8 mouse cellular contexts compared by ENCODE assay signal in genomic region chr2:32535501-32535991, GRCm38 (mm10). TPM values are rescaled to one million over a fixed set of nuclear protein-coding genes. Genes with fewer than 3 reads are reported as not detected.
DNase-seq lines count a peak whose midpoint lies in the region; ATAC-seq and TF ChIP-seq lines count a peak whose summit lies in the region.

No protein-coding gene starts in this region.

- peak overlapping the region; percentile 98 for H3K4me3 ChIP-seq in layer of hippocampus, adult 2 months
- peak overlapping the region; percentile 71 for H3K4me3 ChIP-seq in cerebellum, adult 2 months (replicated peaks; ENCODE audit: insufficient read depth, low read depth, low read length)
- H3K4me3 ChIP-seq in hindbrain, embryonic 14.5 days (replicated peaks; ENCODE audit: low read length), result peak overlapping the region; percentile 94

- intact Hi-C loops in left cerebral cortex, postnatal 14 days (cut with DNase I), result no loop called here

- TF ChIP-seq CTCF in layer of hippocampus, adult 2 months (conservative IDR thresholded peaks at IDR 0.05), result no peak
- TF ChIP-seq CTCF in cerebellum, adult 2 months (IDR thresholded peaks at IDR 0.05; ENCODE audit: borderline replicate concordance, insufficient read depth, low read depth, low read length), result no peak

- DNase-seq in layer of hippocampus, adult 2 months (ENCODE audit: low spot score in 2 of 2), result no peak
- DNase-seq in layer of hippocampus, adult 18-20 months (ENCODE audit: low spot score in 2 of 2), result no peak
- DNase-seq in cerebellum, adult 2 months, result no peak
- DNase-seq in forelimb bud, embryonic 11.5 days (ENCODE audit: low read depth, low spot score), result peak; percentile 28
- DNase-seq in hindbrain, embryonic 14.5 days (ENCODE audit: low spot score), result peak; percentile 35
- DNase-seq in left cerebral cortex, postnatal 14 days (ENCODE audit: low spot score in 2 of 2), result peak; percentile 34 to 37
- peak; percentile 76 to 79 for DNase-seq in spleen, postnatal 36 days (ENCODE audit: low spot score in 2 of 2)

- no peak for TF ChIP-seq POLR2A in cerebellum, adult 2 months (IDR thresholded peaks at IDR 0.05; ENCODE audit: borderline replicate concordance, insufficient read depth, low read length)

- H3K36me3 ChIP-seq in hindbrain, embryonic 14.5 days (replicated peaks; ENCODE audit: control insufficient read depth, insufficient read depth), result no peaks in the 10 kb centered on the region

- H3K9ac ChIP-seq in hindbrain, embryonic 14.5 days, result peak overlapping the region; percentile 98

- H3K27me3 ChIP-seq in cerebellum, adult 2 months (ENCODE audit: control insufficient read depth, insufficient read depth, low read length), result no peaks in the 10 kb centered on the region
- no peaks in the 10 kb centered on the region for H3K27me3 ChIP-seq in hindbrain, embryonic 14.5 days (ENCODE audit: control insufficient read depth, insufficient read depth, low read length)

- no peaks in the 10 kb centered on the region for H3K9me3 ChIP-seq in hindbrain, embryonic 14.5 days (ENCODE audit: control insufficient read depth, low read length)

- ATAC-seq in hindbrain, embryonic 14.5 days (ENCODE audit: low FRiP score), result no peak; the same call in 1 of the 2 replicates
- peak; percentile 13; the same call in 1 of the 2 replicates for ATAC-seq in megakaryocyte, adult 5-6 weeks (ENCODE audit: poor library complexity, severe bottlenecking)

- H3K27ac ChIP-seq in layer of hippocampus, adult 2 months, result peak overlapping the region; percentile 93
- H3K27ac ChIP-seq in cerebellum, adult 2 months (ENCODE audit: insufficient read depth, low read length), result peak overlapping the region; percentile 87
- peak overlapping the region; percentile 93 for H3K27ac ChIP-seq in hindbrain, embryonic 14.5 days

- peaks cover 32% of the 10 kb centered on the region for H3K4me1 ChIP-seq in cerebellum, adult 2 months (ENCODE audit: control insufficient read depth, insufficient read depth, low read length)
- peaks cover 54% of the 10 kb centered on the region for H3K4me1 ChIP-seq in hindbrain, embryonic 14.5 days (replicated peaks; ENCODE audit: control insufficient read depth, insufficient read depth, low read length)

- WGBS in cerebellum, adult 2 months, result under 1% methylated on average over 55 of the region's 56 CpGs
- WGBS in hindbrain, embryonic 14.5 days, result 0% methylated on average over 56 of the region's 56 CpGs

- H3K4me2 ChIP-seq in hindbrain, embryonic 14.5 days (replicated peaks), result peak overlapping the region; percentile 88

RNA-seq across cellular contexts. Expression of gene Fam102a, which starts 0.4 kb away (rescaled TPM):
- total RNA-seq in layer of hippocampus, adult 2 months (2021), result 10 to 100 TPM; 77.1 TPM
- 10 to 100 TPM; 76.0 to 77.2 TPM for total RNA-seq in layer of hippocampus, adult 18-20 months (2021)
- 38.1 and 40.2 TPM in 2 replicates for polyA plus RNA-seq in cerebellum, adult 2 months (2012; rRNA removed)
- 7.8 and 8.3 TPM in 2 replicates for polyA plus RNA-seq in hindbrain, embryonic 14.5 days (2014; fragmentation: Nextera tagmentation; extraction: Ambion mirVana)
- 10 to 100 TPM; 35.2 to 44.4 TPM for total RNA-seq in left cerebral cortex, postnatal 14 days (2021)
- total RNA-seq in megakaryocyte, adult 5-6 weeks (2015), result 6.5 and 6.6 TPM in 2 replicates
- 4.6 and 4.8 TPM in 2 replicates for total RNA-seq in megakaryocyte, adult 5-6 weeks (2017)

RNA-seq across cellular contexts. Expression of gene Dpm2, which starts 35.1 kb away (rescaled TPM):
- 10 to 100 TPM; 77.6 to 84.0 TPM for total RNA-seq in layer of hippocampus, adult 2 months (2021)
- 10 to 100 TPM; 78.9 to 81.8 TPM for total RNA-seq in layer of hippocampus, adult 18-20 months (2021)
- polyA plus RNA-seq in cerebellum, adult 2 months (2012; rRNA removed), result 131 and 137 TPM in 2 replicates
- polyA plus RNA-seq in hindbrain, embryonic 14.5 days (2014; fragmentation: Nextera tagmentation; extraction: Ambion mirVana), result 132 and 141 TPM in 2 replicates
- total RNA-seq in left cerebral cortex, postnatal 14 days (2021), result 10 to 100 TPM; 78.7 to 86.3 TPM
- 82.8 and 91.7 TPM in 2 replicates for total RNA-seq in megakaryocyte, adult 5-6 weeks (2015)
- total RNA-seq in megakaryocyte, adult 5-6 weeks (2017), result 32.0 and 35.3 TPM in 2 replicates

RNA-seq across cellular contexts. Expression of gene Pip5kl1, which starts 39.1 kb away (rescaled TPM):
- 1 to 10 TPM; 4.4 to 5.0 TPM for total RNA-seq in layer of hippocampus, adult 2 months (2021)
- total RNA-seq in layer of hippocampus, adult 18-20 months (2021), result 1 to 10 TPM; 3.3 to 3.5 TPM
- polyA plus RNA-seq in cerebellum, adult 2 months (2012; rRNA removed), result 25.2 and 28.4 TPM in 2 replicates
- 11.6 and 12.6 TPM in 2 replicates for polyA plus RNA-seq in hindbrain, embryonic 14.5 days (2014; fragmentation: Nextera tagmentation; extraction: Ambion mirVana)
- 10 to 100 TPM; 12.7 to 14.3 TPM for total RNA-seq in left cerebral cortex, postnatal 14 days (2021)
- 0.31 TPM in 1 of 2 replicates, not detected in the other for total RNA-seq in megakaryocyte, adult 5-6 weeks (2015)
- total RNA-seq in megakaryocyte, adult 5-6 weeks (2017), result not detected in 2 replicates

RNA-seq across cellular contexts. Expression of gene 9430097D07Rik, which starts 39.9 kb away (rescaled TPM):
- total RNA-seq in layer of hippocampus, adult 2 months (2021), result under 1 TPM in 1 of 2 experiments, not detected in 1; 0.71 TPM
- under 1 TPM; 0.20 to 0.43 TPM for total RNA-seq in layer of hippocampus, adult 18-20 months (2021)
- 0.59 and 0.60 TPM in 2 replicates for polyA plus RNA-seq in cerebellum, adult 2 months (2012; rRNA removed)
- polyA plus RNA-seq in hindbrain, embryonic 14.5 days (2014; fragmentation: Nextera tagmentation; extraction: Ambion mirVana), result 0.48 and 0.81 TPM in 2 replicates
- total RNA-seq in left cerebral cortex, postnatal 14 days (2021), result 1 to 10 TPM in 1 of 2 experiments, under 1 TPM in 1; 0.86 to 1.1 TPM
- not detected in 2 replicates for total RNA-seq in megakaryocyte, adult 5-6 weeks (2015)
- not detected in 2 replicates for total RNA-seq in megakaryocyte, adult 5-6 weeks (2017)

RNA-seq across cellular contexts. Expression of gene St6galnac4, which starts 51.3 kb away (rescaled TPM):
- 10 to 100 TPM; 36.4 to 40.0 TPM for total RNA-seq in layer of hippocampus, adult 2 months (2021)
- total RNA-seq in layer of hippocampus, adult 18-20 months (2021), result 10 to 100 TPM; 40.4 to 44.8 TPM
- polyA plus RNA-seq in cerebellum, adult 2 months (2012; rRNA removed), result 91.4 and 101 TPM in 2 replicates
- polyA plus RNA-seq in hindbrain, embryonic 14.5 days (2014; fragmentation: Nextera tagmentation; extraction: Ambion mirVana), result 32.3 and 36.8 TPM in 2 replicates
- total RNA-seq in left cerebral cortex, postnatal 14 days (2021), result 10 to 100 TPM; 36.2 to 38.4 TPM
- total RNA-seq in megakaryocyte, adult 5-6 weeks (2015), result 5.8 and 9.2 TPM in 2 replicates
- total RNA-seq in megakaryocyte, adult 5-6 weeks (2017), result 8.6 and 12.1 TPM in 2 replicates

Comparison
In these comparisons a context has a peak if more than half of its experiments do, and no peak if none do; other contexts are left out.
1. DNase-seq: peak in forelimb bud, embryonic 11.5 days (single experiment), hindbrain, embryonic 14.5 days (single experiment), left cerebral cortex, postnatal 14 days (2 of 2) and spleen, postnatal 36 days (2 of 2); none in layer of hippocampus, adult 2 months (0 of 2), layer of hippocampus, adult 18-20 months (0 of 2) and cerebellum, adult 2 months (0 of 2).
2. RNA of gene Fam102a, which starts 0.4 kb away (total RNA-seq): 76.0 to 77.2 TPM in layer of hippocampus, adult 18-20 months, 77.1 TPM in layer of hippocampus, adult 2 months and 35.2 to 44.4 TPM in left cerebral cortex, postnatal 14 days; 4.6 to 6.6 TPM in megakaryocyte, adult 5-6 weeks; every median in the first group is over 4 times any median in the second.
3. Peak in every context shown above with its lines, with median percentiles within 50 percentile points of each other: H3K27ac ChIP-seq and H3K4me3 ChIP-seq.